Mouse (Mus musculus) limb, embryonic 11.5 days (tissue): ENCODE data around the gene Olfr1022. TPM values are rescaled to one million over a fixed set of nuclear protein-coding genes. Genes with fewer than 3 reads are reported as not detected.

Source experiments
- polyA plus RNA-seq: library from polyadenylated mRNA; unstranded; fragments of >200 nt; fragmentation: Nextera tagmentation; extraction: Ambion mirVana; gene quantifications from 2 replicates; pipeline ENCODE4 v1.2.1, GENCODE M21; 2014

The Olfr1022 gene
- polyA plus RNA-seq, 1 experiment from 2014 or later = not detected

Other genes starting within 250 kb of the Olfr1022 start
- not detected in 2 replicates for gene Olfr1002, start 217.9 kb upstream of the Olfr1022 start, polyA plus RNA-seq
- not detected in 2 replicates for gene Olfr154, start 204.1 kb upstream of the Olfr1022 start, polyA plus RNA-seq
- not detected in 2 replicates for gene Olfr1006, start 189.8 kb upstream of the Olfr1022 start, polyA plus RNA-seq
- gene Olfr1008, start 179.2 kb upstream of the Olfr1022 start, polyA plus RNA-seq = not detected in 2 replicates
- gene Olfr1009, start 153.2 kb upstream of the Olfr1022 start, polyA plus RNA-seq = not detected in 2 replicates
- not detected in 2 replicates for gene Olfr1012, start 105.8 kb upstream of the Olfr1022 start, polyA plus RNA-seq
- gene Olfr1013, start 101.5 kb upstream of the Olfr1022 start, polyA plus RNA-seq = not detected in 2 replicates
- not detected in 2 replicates for gene Olfr1014, start 95.9 kb upstream of the Olfr1022 start, polyA plus RNA-seq
- gene Olfr1015, start 86.6 kb upstream of the Olfr1022 start, polyA plus RNA-seq = not detected in 2 replicates
- gene Olfr1016, start 66.0 kb upstream of the Olfr1022 start, polyA plus RNA-seq = not detected in 2 replicates
- not detected in 2 replicates for gene Olfr1018, start 50.1 kb upstream of the Olfr1022 start, polyA plus RNA-seq
- not detected in 2 replicates for gene Olfr1019, start 23.1 kb upstream of the Olfr1022 start, polyA plus RNA-seq
- gene Olfr1020, start 21.6 kb upstream of the Olfr1022 start, polyA plus RNA-seq = not detected in 2 replicates
- gene Olfr1023, start 17.0 kb downstream of the Olfr1022 start, polyA plus RNA-seq = not detected in 2 replicates
- not detected in 2 replicates for gene Olfr1024, start 36.5 kb downstream of the Olfr1022 start, polyA plus RNA-seq
- not detected in 2 replicates for gene Olfr1025-ps1, start 46.6 kb downstream of the Olfr1022 start, polyA plus RNA-seq
- not detected in 2 replicates for gene Olfr1026, start 53.0 kb downstream of the Olfr1022 start, polyA plus RNA-seq
- not detected in 2 replicates for gene Olfr1028, start 81.8 kb downstream of the Olfr1022 start, polyA plus RNA-seq
- gene Olfr1029, start 105.3 kb downstream of the Olfr1022 start, polyA plus RNA-seq = not detected in 2 replicates
- gene Olfr1030, start 110.7 kb downstream of the Olfr1022 start, polyA plus RNA-seq = not detected in 2 replicates
- gene Olfr1031, start 121.7 kb downstream of the Olfr1022 start, polyA plus RNA-seq = not detected in 2 replicates
- not detected in 2 replicates for gene Olfr1032, start 136.9 kb downstream of the Olfr1022 start, polyA plus RNA-seq
- not detected in 2 replicates for gene Olfr1033, start 152.0 kb downstream of the Olfr1022 start, polyA plus RNA-seq
- not detected in 2 replicates for gene Olfr1034, start 177.3 kb downstream of the Olfr1022 start, polyA plus RNA-seq
- not detected in 2 replicates for gene Olfr1036, start 205.4 kb downstream of the Olfr1022 start, polyA plus RNA-seq
- not detected in 2 replicates for gene Olfr1037, start 218.8 kb downstream of the Olfr1022 start, polyA plus RNA-seq